Mouse (Mus musculus) skeletal muscle tissue, adult 2 months (tissue): ENCODE measurements around the gene Fam228b.
"Not testable (repeated sequence)": the region's sequence is repeated elsewhere in the genome, so short reads cannot be mapped to it uniquely, and the experiment has no call there.

Source experiments
- DNase-seq: peaks from one replicate; pipeline ENCODE4 v3.0.0-alpha.2; 2012; ENCODE audit warnings: low read depth, low spot score

The Fam228b gene

DNA sequence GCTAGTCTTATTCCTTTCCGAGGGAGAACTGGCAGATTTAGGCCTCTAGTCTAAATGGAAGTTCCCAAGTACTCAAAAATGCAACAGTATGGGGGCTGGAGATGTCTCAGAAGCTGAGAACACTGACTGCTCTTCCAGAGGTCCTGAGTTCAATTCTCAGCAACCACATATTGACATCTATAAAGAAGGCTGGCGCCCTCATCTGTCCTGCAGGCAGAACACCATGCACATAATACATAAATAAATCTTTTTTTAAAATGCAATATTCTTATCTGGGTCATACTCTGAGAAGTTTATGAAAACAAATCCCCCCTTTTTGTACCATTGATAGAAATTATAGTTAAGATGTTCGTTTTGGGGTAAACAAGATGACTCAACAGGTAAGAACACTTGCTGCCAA is 26.9 kb downstream of the Fam228b start:
- no peak for DNase-seq

DNA sequence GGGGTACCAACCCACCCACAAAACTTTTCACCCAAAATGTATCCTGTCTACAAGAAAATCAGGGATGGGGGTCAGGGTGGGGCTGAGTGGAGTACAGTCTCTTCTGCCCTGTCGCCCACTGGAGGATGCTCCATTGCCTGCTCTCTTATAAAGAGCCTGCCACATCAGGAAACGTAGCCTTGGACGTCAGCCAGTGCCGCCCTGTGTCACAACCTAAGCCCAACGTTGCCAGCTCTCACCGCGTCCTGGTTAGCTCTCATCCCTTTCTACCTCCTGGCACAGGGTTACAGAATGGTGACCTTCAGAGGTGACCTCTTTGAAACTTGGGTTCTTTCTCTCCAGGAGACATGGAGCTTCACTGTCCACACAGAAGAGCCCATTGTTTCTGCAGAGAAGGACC is 28.2 kb downstream of the Fam228b start:
- no peak for DNase-seq

DNA sequence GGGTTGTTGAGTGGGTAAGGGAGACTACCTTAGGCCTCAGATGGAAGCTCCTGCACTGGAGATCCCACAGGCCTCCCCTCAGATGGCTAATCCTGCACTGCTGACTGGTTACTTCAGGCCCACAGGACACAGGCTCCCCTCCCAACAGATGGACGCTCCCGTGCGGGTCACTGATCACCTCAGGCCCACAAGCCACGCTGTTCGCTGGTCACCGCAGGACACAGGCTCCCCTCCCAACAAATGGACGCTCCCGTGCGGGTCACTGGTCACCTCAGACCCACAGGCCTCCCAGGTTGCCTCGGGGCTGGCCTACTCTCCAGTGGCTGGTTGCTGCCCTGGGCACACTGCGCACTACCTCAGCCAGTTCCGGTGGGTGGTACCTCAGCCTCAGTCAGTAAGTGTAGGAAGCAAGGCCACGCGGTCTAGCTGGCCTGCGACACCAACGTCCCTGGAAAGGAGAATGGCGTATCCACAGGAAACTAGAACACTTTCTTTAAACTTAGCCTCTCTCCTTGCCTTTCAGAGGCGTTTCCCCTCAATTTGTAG is 31.0 kb downstream of the Fam228b start, which contains the start of gene Fam228a:
Gene Fam228a (minus strand): TSS at position 400 of the 546 bp plus-strand sequence.
- DNase-seq = no peak

DNA sequence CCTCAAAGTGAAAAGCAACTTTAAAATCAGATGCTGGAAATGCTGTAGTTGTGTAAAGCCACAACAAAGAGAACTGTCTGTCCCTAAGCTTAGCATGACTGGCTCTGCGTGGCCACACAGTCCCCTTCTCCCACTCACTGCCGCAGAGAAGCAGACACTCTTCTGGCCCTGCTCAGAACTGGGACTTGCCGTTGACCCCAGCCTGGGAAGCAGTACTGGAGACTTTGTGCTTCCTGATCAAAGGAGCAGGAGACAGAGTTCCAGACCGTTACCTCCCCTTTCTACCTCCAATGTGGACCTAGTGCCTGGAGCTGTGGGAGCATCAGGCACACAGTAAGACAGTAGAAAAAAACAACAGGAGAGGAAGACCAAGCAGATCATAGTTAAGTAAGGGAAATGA is 36.7 kb downstream of the Fam228b start:
- no peak for DNase-seq

DNA sequence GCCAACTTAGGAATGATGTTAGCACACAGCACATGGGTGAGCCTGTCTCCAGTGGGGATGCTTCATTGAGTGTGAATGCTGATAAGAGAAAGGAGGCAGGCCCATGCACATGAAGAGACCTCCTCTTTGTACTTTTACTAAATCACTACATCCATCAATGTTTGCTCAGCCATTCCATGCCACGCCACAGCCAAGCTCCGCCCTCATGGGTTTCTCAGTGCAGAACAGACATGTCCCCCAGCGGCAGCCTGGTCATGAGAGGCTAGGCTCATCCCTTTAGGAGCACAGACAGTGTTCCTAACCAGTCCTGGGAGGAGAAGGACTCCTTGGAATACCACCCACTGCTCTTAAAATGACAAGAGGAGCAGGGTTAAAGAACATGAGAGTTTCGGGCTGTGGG is 37.4 kb downstream of the Fam228b start:
- DNase-seq = no peak

DNA sequence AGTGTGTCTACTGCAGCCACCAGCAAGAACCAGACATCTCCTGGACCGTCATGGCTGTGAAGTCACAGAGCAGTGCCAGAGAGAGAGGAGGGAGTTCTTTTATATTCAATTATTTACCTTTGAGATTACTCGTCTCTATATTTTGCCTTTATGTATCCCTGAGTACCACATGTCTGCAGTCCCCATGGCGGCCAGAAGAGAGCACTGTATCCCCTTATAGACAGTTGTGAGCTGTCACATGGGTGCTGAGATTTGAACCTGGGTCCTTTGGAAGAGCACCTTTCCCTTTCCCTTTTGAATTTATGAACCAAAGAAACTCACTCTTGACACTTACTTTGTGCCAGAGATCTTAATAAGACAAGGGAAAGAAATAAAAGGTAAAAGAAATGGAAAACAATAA is 39.9 kb downstream of the Fam228b start:
- DNase-seq = no peak

DNA sequence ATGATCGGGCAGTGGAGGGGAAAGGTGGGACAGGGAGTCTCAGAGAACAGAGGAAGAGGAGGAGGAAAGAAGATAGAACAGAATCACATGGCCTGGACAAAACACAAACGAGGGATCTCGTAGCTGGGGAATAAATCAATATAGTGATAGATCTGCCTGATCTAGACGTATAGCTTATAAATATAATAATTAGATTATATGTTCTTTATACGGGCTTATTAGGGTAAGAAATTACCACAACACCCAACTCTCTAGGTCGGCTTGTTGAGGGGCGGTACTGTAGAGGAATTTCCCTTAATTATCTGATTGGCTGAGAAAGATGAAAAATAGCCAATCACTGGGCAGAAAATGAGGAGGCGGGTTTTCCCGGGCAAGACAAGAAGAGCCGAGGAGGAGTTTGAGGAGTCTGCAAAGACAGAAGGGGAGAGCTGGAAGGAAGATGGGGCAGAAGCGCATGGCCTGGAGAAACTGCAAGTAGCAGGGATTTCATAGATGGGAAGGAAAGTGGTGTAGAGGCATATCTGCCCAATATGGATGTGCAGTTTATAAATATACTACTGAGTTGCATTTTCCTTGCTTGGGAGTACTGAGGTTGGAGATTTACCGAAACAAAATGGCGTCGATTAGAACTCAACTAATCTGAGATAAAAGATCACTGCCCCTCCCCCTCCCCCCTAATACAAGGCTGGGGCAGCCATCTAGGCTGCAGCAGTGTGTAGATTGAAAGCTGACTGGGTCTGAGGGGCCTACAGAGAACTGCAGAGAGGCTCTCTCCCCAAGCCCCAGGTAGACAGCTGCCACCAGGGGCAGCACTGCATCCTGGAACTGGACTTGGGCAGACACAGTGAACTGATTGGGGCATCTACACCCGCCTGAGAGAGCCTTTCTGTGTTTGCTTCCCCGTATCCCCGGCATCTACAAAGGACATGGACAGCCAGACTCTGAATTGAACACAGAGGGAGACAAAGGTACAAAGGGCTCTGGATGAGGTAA is 49.0 kb downstream of the Fam228b start:
- no peak for DNase-seq

DNA sequence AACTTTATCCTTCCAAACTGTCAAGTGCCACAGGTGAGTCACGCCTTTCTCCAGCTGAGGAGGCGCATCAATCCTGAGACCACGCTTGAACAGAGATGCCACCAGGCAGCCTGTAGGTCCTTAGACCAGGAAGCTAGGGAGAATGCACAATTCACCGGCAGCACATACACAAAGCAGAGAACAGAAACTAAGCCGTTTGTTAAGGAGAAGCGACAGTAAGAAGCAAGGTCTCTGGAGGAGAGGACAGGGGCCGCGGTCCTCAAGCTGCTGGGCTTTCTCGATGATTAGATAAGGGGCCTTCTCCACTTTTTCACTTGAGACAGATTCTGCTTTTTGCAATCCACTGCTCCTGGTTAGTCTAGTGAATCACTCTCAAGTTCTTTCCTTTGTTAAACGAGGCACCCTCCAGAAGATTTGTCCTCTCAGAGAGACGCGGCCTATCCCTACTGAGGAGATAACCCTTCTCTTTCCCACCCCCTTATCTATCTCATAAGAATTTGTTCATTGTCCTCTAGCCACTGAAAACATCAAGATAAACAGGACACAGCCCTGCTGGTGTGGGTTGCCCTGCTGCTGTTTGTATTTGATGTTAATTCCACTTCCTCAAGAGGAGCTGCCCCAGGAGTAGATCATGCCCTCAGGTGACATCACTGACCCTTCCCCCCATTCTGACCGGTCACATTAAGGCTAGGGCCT is 49.9 kb downstream of the Fam228b start:
- no peak for DNase-seq

DNA sequence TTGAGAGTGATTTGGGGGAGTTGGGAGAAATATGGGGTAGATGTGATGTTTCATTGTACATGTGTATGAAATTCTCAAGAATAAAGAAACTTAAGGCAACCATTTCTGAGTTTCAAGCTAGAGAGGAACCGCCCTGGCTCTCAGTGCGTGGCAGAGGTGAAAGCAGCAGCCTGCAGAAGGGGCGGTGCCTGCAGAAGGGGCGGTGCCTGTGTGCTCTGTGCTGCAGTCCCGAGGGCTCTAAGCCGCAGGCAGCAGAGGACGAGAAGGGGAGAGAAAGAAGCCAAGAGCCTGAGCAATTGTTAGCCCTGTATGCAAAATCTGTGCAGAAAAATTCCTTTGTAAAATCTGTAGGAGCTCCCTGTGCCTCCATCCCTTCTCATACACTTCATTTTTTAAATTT is 51.6 kb downstream of the Fam228b start:
- no peak for DNase-seq

DNA sequence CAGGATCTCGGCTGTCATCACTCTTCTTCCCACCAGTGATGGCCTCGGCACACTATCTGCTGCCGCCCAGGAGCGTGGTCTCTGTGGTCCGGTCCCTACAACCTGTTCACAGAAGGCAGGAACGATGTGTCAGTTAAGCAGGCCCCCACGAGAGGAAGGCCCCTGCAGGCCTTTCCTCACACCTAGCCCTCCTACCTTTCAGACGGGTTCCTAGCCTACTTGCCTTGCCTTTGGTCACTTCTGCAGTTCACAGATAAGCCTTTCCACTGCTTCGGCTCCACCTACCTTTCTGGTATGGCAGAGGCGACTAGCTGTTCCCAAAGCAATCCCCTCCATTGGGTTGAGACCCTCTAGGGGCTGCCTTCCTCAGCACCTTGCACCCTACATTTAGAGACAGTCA is 53.5 kb downstream of the Fam228b start:
- DNase-seq = no peak

DNA sequence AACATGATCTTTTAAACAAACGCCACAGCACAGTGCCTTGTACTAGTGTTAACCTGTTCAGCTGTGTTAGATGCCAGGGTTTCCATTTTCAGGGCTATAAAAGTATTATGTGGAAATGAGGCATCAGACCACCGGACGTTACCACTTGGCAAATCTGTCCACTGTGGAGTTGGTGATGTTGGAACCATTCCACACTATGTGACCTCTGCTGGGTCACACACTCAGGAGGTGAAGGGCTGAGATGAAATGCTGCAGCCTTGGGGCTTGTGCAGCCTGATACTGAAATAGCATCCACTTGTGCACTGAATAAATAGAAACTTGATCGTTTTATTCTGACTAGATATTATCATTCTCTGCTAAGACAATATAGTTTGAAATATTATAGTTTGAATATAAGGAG is 55.7 kb downstream of the Fam228b start:
- no peak for DNase-seq

DNA sequence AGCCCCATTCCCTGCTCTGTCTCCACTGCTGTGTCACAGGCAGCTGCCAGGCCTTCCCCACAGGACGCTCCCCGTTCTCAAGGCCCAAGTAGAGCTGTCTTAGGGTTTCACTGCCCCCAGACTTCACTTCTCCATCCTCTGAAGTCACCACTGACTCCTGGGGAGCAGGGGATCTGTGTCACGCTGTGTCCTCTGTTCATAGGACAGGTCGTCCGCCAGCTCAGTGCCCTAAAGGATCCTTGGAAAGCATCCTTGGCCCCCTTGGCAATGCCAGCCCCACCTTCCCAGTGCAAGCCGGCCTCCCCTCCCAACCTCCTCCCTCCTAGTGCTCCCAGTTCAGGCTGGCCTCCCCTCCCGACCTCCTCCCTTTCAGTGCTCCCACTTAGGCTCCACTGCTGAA is 59.1 kb downstream of the Fam228b start:
- no peak for DNase-seq

DNA sequence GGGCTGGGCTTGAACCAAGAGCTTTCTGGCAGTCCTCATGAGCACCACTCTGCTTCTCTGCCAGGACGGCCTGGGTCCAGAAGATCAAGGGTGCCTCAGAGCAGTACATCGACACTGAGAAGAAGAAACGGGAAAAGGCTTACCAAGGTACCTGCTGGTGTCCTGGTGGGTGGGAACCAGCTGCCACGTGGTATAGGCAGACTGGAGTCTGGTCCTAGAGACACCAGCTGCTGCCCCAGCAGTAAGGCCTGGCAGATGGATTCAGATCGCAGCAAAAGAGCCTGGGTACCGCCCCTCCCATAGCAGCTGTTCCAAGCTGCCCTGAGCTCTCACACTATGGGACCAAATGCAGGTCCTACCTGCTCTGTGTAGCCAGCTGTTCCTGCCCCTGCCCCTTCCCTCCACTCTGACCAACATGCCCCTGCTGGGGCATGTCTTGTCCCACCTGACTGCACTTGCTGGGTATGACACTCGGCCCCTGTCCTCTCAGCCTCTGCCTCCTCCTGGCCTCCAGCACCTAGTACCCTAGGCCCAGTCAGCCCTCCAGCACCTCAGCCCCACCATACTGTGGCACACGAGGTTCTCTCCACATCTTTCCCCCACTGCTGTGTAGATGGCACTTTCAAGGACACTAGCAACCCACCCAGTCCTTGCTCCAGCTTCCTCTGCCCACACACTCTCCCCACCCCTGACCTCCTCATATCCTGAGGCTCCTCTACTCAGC is 60.0 kb downstream of the Fam228b start:
- DNase-seq = no peak

DNA sequence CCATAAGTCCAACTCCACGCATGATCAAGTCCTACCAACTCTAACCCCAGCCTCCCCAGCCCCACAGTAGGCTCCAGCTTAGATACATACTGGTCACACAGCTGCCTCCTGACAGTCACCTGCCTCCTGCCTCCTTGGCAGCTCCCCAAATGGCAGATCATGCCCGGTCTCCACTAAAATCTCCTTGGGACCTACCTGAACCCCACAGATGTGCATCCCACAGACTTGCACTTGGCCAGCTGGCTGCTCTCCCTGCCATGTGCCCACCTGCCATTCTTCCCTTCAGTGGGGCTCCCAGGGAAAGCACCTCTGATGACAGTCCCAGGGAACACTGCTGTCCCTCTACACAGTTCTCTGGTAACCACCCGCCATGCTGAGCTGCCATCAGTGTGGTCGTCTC is 60.8 kb downstream of the Fam228b start:
- DNase-seq = no peak

DNA sequence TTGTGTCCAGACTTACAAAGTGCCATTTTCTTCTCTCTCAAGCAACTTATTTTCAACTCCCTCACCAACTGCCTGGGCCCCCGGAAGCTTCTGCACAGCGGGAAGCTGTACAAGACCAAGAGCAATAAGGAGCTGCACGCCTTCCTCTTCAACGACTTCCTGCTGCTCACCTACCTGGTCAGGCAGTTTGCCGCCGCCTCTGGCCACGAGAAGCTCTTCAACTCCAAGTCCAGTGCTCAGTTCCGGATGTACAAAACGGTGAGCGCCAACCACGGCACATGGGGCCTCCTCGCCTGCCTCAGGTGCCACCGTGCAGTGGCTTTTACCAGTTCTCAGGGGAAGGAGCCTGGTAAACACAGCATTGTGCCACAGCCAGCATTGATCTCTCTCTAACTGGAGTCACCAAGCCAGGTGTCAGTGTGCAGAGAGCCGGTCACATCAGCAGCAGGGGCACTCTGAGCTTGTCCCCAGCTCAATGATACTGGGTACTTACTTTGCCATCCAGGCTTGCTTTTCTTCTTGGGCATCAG is 61.5 kb downstream of the Fam228b start:
- DNase-seq = no peak

DNA sequence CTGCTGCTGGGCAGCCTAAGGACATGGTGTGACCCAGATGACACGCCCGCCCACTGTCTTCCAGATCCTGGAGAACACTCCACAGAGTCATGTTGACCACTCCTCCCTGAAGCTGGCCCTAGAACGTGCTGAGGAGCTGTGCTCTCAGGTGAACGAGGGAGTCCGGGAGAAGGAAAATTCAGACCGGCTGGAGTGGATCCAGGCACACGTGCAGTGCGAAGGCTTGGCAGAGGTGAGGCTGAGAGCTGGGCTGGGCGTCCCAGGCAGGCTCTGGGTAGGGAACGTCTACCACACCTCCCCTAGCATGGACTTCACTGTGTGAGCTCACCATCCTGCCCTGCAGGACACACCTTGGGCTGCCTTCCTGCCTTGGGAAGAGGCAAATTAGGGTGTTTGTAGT is 62.2 kb downstream of the Fam228b start:
- no peak for DNase-seq

DNA sequence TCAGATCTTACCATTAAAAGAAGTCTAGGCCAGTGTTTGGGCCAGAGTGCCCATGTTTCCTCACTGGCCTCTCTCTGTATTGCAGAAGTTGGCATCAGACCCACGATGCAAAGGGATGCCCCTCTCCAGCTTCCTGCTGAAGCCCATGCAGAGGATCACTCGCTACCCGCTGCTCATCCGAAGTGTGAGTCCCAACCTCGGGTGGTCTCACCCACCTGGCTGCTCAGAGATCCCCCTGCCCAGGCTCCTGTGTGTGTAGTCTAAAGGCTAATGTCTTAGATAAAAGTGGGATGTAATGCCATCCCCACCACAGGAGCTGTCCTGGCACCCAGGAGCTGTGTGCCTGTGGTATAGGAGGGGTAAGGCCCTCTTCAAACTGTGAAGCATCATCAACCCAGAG is 62.9 kb downstream of the Fam228b start:
- no peak for DNase-seq

DNA sequence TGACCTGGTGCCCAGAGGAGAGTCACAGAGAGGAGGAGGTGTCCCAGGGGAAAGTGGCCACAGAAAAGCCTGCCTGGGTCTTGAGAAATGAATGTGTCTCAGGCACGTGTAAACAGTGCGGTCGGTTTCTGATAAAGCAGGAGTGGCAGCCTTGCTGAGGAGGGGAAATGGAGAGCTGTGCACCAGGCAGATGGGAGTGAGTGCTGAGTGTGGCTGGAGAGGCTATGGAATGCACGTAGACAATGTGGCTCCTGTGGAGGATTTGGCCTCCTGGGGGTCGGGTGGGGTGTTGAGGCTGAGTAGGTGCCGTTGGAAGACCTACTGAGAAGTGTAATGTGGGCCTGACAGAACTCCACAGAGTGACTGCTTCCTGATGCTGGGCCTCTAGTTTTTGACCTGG is 63.4 kb downstream of the Fam228b start:
- not testable (repeated sequence) for DNase-seq

DNA sequence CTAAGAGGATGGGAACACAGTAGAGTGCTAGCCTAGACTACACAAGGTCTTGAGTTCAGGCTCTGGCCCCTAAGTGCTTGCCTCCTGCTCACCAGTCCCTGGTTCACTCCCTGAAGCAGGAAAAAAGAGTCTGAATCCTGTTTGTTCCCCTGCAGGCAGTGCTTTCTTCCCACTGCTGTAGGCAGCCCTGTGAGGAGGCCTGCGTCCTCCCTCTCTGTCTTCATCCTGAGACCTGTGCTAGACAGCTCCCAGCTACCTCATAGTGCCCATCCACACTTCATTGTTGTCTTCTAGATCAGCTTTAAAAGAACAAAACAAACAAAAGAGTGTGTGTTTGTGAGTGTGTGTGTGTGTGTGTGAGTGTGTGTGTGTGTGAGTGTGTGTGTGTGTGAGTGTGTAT is 74.5 kb downstream of the Fam228b start:
- DNase-seq = no peak

DNA sequence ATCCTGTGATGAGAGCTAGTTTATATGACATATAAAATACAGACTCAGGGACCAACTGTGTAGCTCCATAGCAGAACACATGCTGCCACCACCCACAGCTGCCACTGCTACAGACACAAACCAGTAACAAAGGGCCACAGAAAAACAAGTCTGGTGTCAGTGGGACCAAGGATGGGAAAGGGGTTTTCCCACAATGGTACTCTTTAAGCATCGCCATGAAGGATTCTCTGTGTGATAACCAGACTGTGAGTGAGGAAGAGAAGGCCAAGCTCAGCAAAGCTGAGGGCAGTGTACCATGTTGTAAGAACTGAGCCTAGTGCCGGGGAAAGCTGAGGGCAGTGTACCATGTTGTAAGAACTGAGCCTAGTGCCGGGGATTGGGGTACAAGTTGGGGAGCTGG is 77.9 kb downstream of the Fam228b start:
- DNase-seq = no peak
